Mouse (Mus musculus): ENCODE measurements at regions not wholly inside any gene's neighbourhood (a gene's known extent, or its start where the extent isn't known, plus 50 kb on each side); places are given as distances from the start of the nearest gene placed in this dataset.

DNA sequence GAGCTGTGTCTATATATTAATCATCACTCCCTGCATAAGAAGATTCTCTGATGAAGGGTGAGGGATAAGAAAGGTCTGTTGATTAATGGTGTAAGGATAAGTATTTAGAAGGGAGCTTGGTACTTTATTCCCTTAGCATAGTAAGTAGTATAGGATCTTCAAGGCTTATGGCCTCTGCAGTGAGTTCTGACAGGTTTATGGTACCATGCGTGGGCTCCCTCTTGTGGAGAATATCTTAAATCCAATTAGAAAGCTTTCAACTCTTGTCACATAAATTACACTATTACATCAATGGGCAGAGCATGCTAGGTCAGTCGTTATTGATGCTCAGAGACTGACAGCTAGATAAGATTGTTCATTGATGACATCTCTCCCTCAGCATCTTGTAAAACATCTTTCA lies 112.7 kb upstream of the Grin3a start:
- DNase-seq = peak; percentile 5

- no peak for DNase-seq
Observed at GRCm38 (mm10) chr4:49956855-49957254, 111.3 kb upstream of the Grin3a start.

- DNase-seq = no peak
Observed at GRCm38 (mm10) chr4:49946306-49946705, 100.8 kb upstream of the Grin3a start.

DNA sequence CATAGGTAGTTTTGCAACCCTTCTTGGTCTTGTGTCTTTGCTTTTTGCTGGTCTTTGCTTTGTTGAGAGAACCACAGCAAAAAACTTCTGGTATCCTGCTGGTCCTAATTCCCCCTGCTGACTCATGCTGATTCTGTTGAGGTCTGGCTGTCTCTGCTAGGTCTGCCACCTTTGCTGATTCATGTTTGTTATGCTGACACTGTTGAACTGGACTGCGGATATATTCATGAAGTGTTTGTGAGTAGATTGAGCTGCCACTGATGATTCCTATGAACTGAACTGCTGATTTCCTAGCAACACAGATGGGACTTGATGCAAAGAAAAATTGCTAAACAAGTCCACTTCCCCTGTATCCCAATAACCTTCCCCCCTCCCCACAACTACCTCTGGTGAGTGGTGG lies 91.9 kb upstream of the Grin3a start:
- no peak for DNase-seq

DNA sequence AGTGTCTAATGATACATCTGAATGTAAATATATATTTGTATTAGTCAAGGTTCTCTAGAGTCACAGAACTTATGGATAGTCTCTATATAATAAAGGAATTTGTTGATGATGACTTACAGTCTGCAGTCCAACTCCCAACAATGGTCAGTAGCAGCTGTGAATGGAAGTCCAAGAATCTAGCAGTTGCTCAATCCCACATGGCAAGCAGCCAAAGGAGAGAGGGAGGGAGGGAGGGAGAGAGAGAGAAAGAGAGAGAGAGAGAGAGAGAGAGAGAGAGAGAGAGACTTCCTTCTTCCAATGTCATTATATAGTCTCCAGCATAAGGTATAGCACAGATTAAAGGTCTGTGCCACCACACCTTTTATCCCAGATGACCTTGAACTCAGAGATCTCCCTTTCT lies 84.1 kb upstream of the Grin3a start:
- peak; percentile 43 for DNase-seq

DNA sequence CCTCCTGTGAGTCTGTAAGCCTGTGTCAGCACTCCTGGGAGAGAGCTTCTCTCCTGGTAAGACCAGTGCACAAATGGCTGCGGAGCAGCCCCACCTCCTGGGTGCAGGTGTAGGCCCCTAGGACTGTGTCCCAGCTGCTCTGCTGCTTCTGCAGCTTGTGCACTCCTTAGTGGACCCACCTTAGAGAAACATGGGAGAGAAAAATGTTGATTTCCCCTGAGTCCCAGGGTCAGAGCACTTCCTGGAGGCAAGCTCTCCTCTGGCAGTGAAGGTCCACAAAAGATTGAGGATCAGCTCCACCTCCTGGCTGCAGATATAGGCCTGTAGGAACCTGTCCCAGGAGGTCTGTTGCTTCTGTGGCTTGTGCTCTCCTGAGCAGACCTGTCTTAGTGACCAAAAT lies 81.5 kb upstream of the Grin3a start:
- no peak for DNase-seq

GRCm38 (mm10) chr4:49914221-49914620 lies 68.7 kb upstream of the Grin3a start:
- DNase-seq = no peak

GRCm38 (mm10) chr4:49913636-49914035 lies 68.1 kb upstream of the Grin3a start:
- no peak for DNase-seq

Data from adrenal gland, postnatal 14 days (tissue).